ENCODE assay signal across 21 mouse cellular contexts in genomic region chr2:125154294-125154693, GRCm38 (mm10). TPM values are rescaled to one million over a fixed set of nuclear protein-coding genes. Genes with fewer than 3 reads are reported as not detected.
DNase-seq lines count a peak whose midpoint lies in the region; ATAC-seq and TF ChIP-seq lines count a peak whose summit lies in the region.
"Had no signal": no experiment of that assay in that cellular context is flagged by ENCODE, and none has a peak within 500 bp of the region (broad histone marks: within the 10 kb centered on the region; RNA-seq: fewer than 3 reads in every experiment).

No protein-coding gene starts in this region.

- no peak for TF ChIP-seq POLR2A in testis, adult 2 months (IDR thresholded peaks at IDR 0.05; ENCODE audit: control insufficient read depth, low read depth, low read length)

- no peak overlapping the region for H3K27ac ChIP-seq in testis, adult 2 months (ENCODE audit: control insufficient read depth, insufficient read depth, low read depth, low read length)
- H3K27ac ChIP-seq in lung, embryonic 14.5 days (ENCODE audit: low read depth) = no peak overlapping the region
- H3K27ac ChIP-seq in intestine, embryonic 16.5 days (ENCODE audit: low read length) = no peak overlapping the region
- H3K27ac ChIP-seq: embryonic facial prominence, embryonic 10.5 days; heart, embryonic 10.5 days; hindbrain, embryonic 14.5 days had no signal

- no peak for TF ChIP-seq CTCF in testis, adult 2 months (IDR thresholded peaks at IDR 0.05; ENCODE audit: control insufficient read depth, insufficient read depth, insufficient replicate concordance, low read depth, low read length)
- TF ChIP-seq CTCF in lung, embryonic 14.5 days (IDR thresholded peaks at IDR 0.05; ENCODE audit: low read depth) = no peak

- no peaks in the 10 kb centered on the region for H3K4me1 ChIP-seq in testis, adult 2 months (ENCODE audit: control insufficient read depth, insufficient read depth, low read length)
- no peaks in the 10 kb centered on the region for H3K4me1 ChIP-seq in lung, embryonic 14.5 days (ENCODE audit: insufficient read depth)
- no peaks in the 10 kb centered on the region for H3K4me1 ChIP-seq in intestine, embryonic 16.5 days (ENCODE audit: control insufficient read depth, insufficient read depth, low read length)
- H3K4me1 ChIP-seq: heart, embryonic 10.5 days had no signal

- no peaks in the 10 kb centered on the region for H3K36me3 ChIP-seq in testis, adult 2 months (ENCODE audit: control insufficient read depth, insufficient read depth, low read length)
- H3K36me3 ChIP-seq in lung, embryonic 14.5 days (ENCODE audit: insufficient read depth) = no peaks in the 10 kb centered on the region
- no peaks in the 10 kb centered on the region for H3K36me3 ChIP-seq in intestine, embryonic 16.5 days (ENCODE audit: control insufficient read depth, insufficient read depth, low read length)
- H3K36me3 ChIP-seq: embryonic facial prominence, embryonic 10.5 days; G1E; heart, embryonic 10.5 days had no signal

- DNase-seq in testis, postnatal 10 days (ENCODE audit: low spot score) = no peak
- DNase-seq in lung, embryonic 14.5 days = peak; percentile 36
- DNase-seq in lung, postnatal 10 days = peak; percentile 25
- peak; percentile 17 to 35 for DNase-seq in lung, postnatal 4 days
- DNase-seq in layer of hippocampus, adult 9-11 months = no peak
- no peak for DNase-seq in T-cell, adult 2 months (ENCODE audit: low spot score)
- DNase-seq: adrenal gland, postnatal 10 days; cerebellum, adult 11-12 months; cerebellum, postnatal 10 days; gastrocnemius, postnatal 36 days; heart, adult 18-20 months; heart, postnatal 10 days had no signal

- peak overlapping the region; percentile 42 for H3K4me3 ChIP-seq in testis, adult 2 months (ENCODE audit: control insufficient read depth, low read depth, low read length)
- no peak overlapping the region for H3K4me3 ChIP-seq in lung, embryonic 14.5 days (ENCODE audit: low read depth, low read length)
- no peak overlapping the region for H3K4me3 ChIP-seq in intestine, embryonic 16.5 days (ENCODE audit: low read length)
- H3K4me3 ChIP-seq: embryonic facial prominence, embryonic 10.5 days; heart, embryonic 10.5 days had no signal

- H3K9me3 ChIP-seq in lung, embryonic 14.5 days (ENCODE audit: low read depth, low read length) = no peaks in the 10 kb centered on the region
- H3K9me3 ChIP-seq in intestine, embryonic 16.5 days (ENCODE audit: control insufficient read depth, low read length) = no peaks in the 10 kb centered on the region
- H3K9me3 ChIP-seq: embryonic facial prominence, embryonic 10.5 days; G1E; heart, embryonic 10.5 days had no signal

- no peak overlapping the region for H3K9ac ChIP-seq in lung, embryonic 14.5 days
- H3K9ac ChIP-seq in intestine, embryonic 16.5 days (ENCODE audit: low read depth, low read length) = no peak overlapping the region
- H3K9ac ChIP-seq: hindbrain, embryonic 14.5 days had no signal

- peak; percentile 63 for ATAC-seq in lung, embryonic 14.5 days (ENCODE audit: insufficient read depth)
- no peak for ATAC-seq in intestine, embryonic 16.5 days
- ATAC-seq: forebrain, embryonic 14.5 days had no signal

- WGBS in lung, embryonic 14.5 days = 62% methylated on average over 9 of the region's 9 CpGs
- WGBS in intestine, embryonic 16.5 days = 71% methylated on average over 9 of the region's 9 CpGs

- H3K4me2 ChIP-seq in lung, embryonic 14.5 days = 0 out of 2 replicates have a peak overlapping the region, but pooled peaks have one; percentile 23
- H3K4me2 ChIP-seq in intestine, embryonic 16.5 days (ENCODE audit: low read depth, low read length) = no peak overlapping the region
- H3K4me2 ChIP-seq: hindbrain, embryonic 14.5 days had no signal

- H3K27me3 ChIP-seq in testis, adult 2 months (ENCODE audit: control insufficient read depth, insufficient read depth, low read length) = no peaks in the 10 kb centered on the region
- no peaks in the 10 kb centered on the region for H3K27me3 ChIP-seq in lung, embryonic 14.5 days (ENCODE audit: insufficient read depth, low read length)
- no peaks in the 10 kb centered on the region for H3K27me3 ChIP-seq in intestine, embryonic 16.5 days (replicated peaks; ENCODE audit: control insufficient read depth, insufficient read depth, low read length)

RNA-seq across cellular contexts. Expression of gene Slc12a1, which starts 2.0 kb away (rescaled TPM):
- polyA plus RNA-seq in testis, adult 2 months (2012; rRNA removed) = 0.14 and 0.22 TPM in 2 replicates
- polyA plus RNA-seq in lung, embryonic 14.5 days (2014; fragmentation: Nextera tagmentation; extraction: Ambion mirVana) = not detected in 2 replicates
- not detected in 2 replicates for polyA plus RNA-seq in intestine, embryonic 16.5 days (2015; fragmentation: Nextera tagmentation; extraction: Ambion mirVana)
- polyA plus RNA-seq: embryonic facial prominence, embryonic 10.5 days; embryonic facial prominence, embryonic 14.5 days; forebrain, embryonic 14.5 days; G1E; heart, embryonic 10.5 days; heart, embryonic 14.5 days had no signal

RNA-seq across cellular contexts. Expression of gene Ctxn2, which starts 17.8 kb away (rescaled TPM):
- polyA plus RNA-seq in testis, adult 2 months (2012; rRNA removed) = 0.43 and 0.80 TPM in 2 replicates
- polyA plus RNA-seq in lung, embryonic 14.5 days (2014; fragmentation: Nextera tagmentation; extraction: Ambion mirVana) = not detected in 2 replicates
- polyA plus RNA-seq in intestine, embryonic 16.5 days (2015; fragmentation: Nextera tagmentation; extraction: Ambion mirVana) = 0.17 TPM in 1 of 2 replicates, not detected in the other
- polyA plus RNA-seq: embryonic facial prominence, embryonic 10.5 days; embryonic facial prominence, embryonic 14.5 days; G1E; heart, embryonic 10.5 days; heart, embryonic 14.5 days had no signal

RNA-seq across cellular contexts. Expression of gene Myef2, which starts 30.8 kb away (rescaled TPM):
- polyA plus RNA-seq in testis, adult 2 months (2012; rRNA removed) = 21.3 and 31.8 TPM in 2 replicates
- polyA plus RNA-seq in lung, embryonic 14.5 days (2014; fragmentation: Nextera tagmentation; extraction: Ambion mirVana) = 125 and 127 TPM in 2 replicates
- 43.6 and 46.9 TPM in 2 replicates for polyA plus RNA-seq in intestine, embryonic 16.5 days (2015; fragmentation: Nextera tagmentation; extraction: Ambion mirVana)

Comparison
In these comparisons a context has a peak if more than half of its experiments do, and no peak if none do; other contexts are left out.
1. DNase-seq: peak in lung, embryonic 14.5 days (single experiment), lung, postnatal 10 days (single experiment) and lung, postnatal 4 days (2 of 2); none in testis, postnatal 10 days (single experiment), layer of hippocampus, adult 9-11 months (single experiment) and T-cell, adult 2 months (single experiment).